Mouse (Mus musculus): Measurements from ENCODE around the gene Dgka. TPM values are rescaled to one million over a fixed set of nuclear protein-coding genes. Genes with fewer than 3 reads are reported as not detected.

Dgka gene
- total RNA-seq, 2 experiments from 2014 or later: 16.2 to 17.2 TPM

DNA sequence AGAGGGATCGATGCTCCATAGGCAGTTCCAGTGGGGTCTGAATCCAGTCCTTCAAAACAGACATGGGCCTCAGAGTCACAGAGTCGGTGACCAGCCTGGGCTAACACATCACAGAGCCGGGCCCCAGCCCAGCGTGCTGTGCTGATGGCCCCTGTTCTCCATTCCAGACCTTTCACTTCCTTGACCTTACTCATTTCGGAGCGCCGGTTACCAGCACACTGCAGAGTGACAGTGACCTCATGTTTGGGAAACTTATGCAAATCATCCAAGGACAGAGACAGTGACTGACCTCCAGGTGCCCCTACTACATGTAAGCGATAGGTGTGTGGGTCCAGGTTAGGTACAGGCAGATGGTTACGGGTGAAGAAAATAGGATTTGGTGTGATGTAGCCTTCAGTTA is 73.5 kb downstream of the Dgka start:
- no peak for DNase-seq

Other genes with a start within 250 kb of the Dgka start
- gene Myl6b, start 246.2 kb downstream of the Dgka start, total RNA-seq (2021): 10 to 100 TPM; 10.9 to 17.3 TPM
- gene Esyt1, start 219.0 kb downstream of the Dgka start, total RNA-seq (2021): 10 to 100 TPM; 31.5 to 41.5 TPM
- gene Zc3h10, start 197.1 kb downstream of the Dgka start, total RNA-seq (2021): 10 to 100 TPM; 10.5 to 14.7 TPM
- 1,000 to 10,000 TPM; 2,762 to 2,852 TPM for gene Rpl41, start 195.6 kb downstream of the Dgka start, total RNA-seq (2021)
- 10 to 100 TPM; 85.1 to 90.9 TPM for gene Pa2g4, start 178.9 kb downstream of the Dgka start, total RNA-seq (2021)
- gene Erbb3, start 155.2 kb downstream of the Dgka start, total RNA-seq (2021): 10 to 100 TPM in 1 of 2 experiments, 1 to 10 TPM in 1; 10.0 to 11.1 TPM
- 100 to 1,000 TPM; 696 to 753 TPM for gene Rps26, start 118.1 kb downstream of the Dgka start, total RNA-seq (2021)
- gene Ikzf4, start 98.9 kb downstream of the Dgka start, total RNA-seq (2021): 1 to 10 TPM in 1 of 2 experiments, under 1 TPM in 1; 0.87 to 2.2 TPM
- 10 to 100 TPM; 19.8 to 24.2 TPM for gene Suox, start 70.8 kb downstream of the Dgka start, total RNA-seq (2021)
- gene Rab5b, start 48.6 kb downstream of the Dgka start, total RNA-seq (2021): 10 to 100 TPM; 91.4 to 96.1 TPM
- 1 to 10 TPM; 2.1 to 2.7 TPM for gene Pmel, start 40.7 kb downstream of the Dgka start, total RNA-seq (2021)
- 10 to 100 TPM; 33.2 to 38.6 TPM for gene Cdk2, start 39.8 kb downstream of the Dgka start, total RNA-seq (2021)
- 10 to 100 TPM; 24.3 to 26.3 TPM for gene Pym1, start 3.0 kb upstream of the Dgka start, total RNA-seq (2021)
- 10 to 100 TPM; 22.1 to 23.9 TPM for gene Mmp19, start 46.1 kb upstream of the Dgka start, total RNA-seq (2021)
- 10 to 100 TPM; 57.7 to 64.9 TPM for gene Dnajc14, start 59.2 kb upstream of the Dgka start, total RNA-seq (2021)
- gene Tmem198b, start 59.5 kb upstream of the Dgka start, total RNA-seq (2021): 10 to 100 TPM; 11.0 to 14.1 TPM
- gene Sarnp, start 72.5 kb upstream of the Dgka start, total RNA-seq (2021): 10 to 100 TPM; 52.0 to 55.0 TPM
- gene Ormdl2, start 76.8 kb upstream of the Dgka start, total RNA-seq (2021): 10 to 100 TPM; 28.3 to 30.2 TPM
- gene Gdf11, start 146.9 kb upstream of the Dgka start, total RNA-seq (2021): 1 to 10 TPM; 3.0 to 4.5 TPM
- gene Cd63, start 156.1 kb upstream of the Dgka start, total RNA-seq (2021): 100 to 1,000 TPM; 243 to 263 TPM
- 10 to 100 TPM; 16.4 to 22.8 TPM for gene Rdh5, start 178.0 kb upstream of the Dgka start, total RNA-seq (2021)
- gene Bloc1s1, start 179.2 kb upstream of the Dgka start, total RNA-seq (2021): 100 to 1,000 TPM; 216 to 240 TPM
- gene Itga7, start 189.0 kb upstream of the Dgka start, total RNA-seq (2021): 10 to 100 TPM; 24.4 to 36.7 TPM
- gene Mettl7b, start 216.1 kb upstream of the Dgka start, total RNA-seq (2021): 10 to 100 TPM; 17.2 to 32.9 TPM
- gene Olfr9, start 244.6 kb upstream of the Dgka start, total RNA-seq (2021): not detected